Mouse (Mus musculus) testis, adult 2 months (tissue): ENCODE measurements at regions not wholly inside any gene's neighbourhood (a gene's known extent, or its start where the extent isn't known, plus 50 kb on each side); places are given as distances from the start of the nearest gene placed in this dataset.

ENCODE experiments used
- CTCF ChIP-seq: fragments of 200-500 bp; IDR thresholded peaks from 2 replicates; pipeline ENCODE4 v1.5.1; 2012; ENCODE audit warnings: low read depth, mild to moderate bottlenecking, inconsistent platforms, low read length, moderate library complexity; ENCODE audit not compliant: control insufficient read depth, insufficient read depth, insufficient replicate concordance
- POLR2A ChIP-seq: fragments of 200-500 bp; IDR thresholded peaks from 2 replicates; pipeline ENCODE4 v1.6.1; 2012; ENCODE audit warnings: low read depth, mild to moderate bottlenecking, inconsistent platforms, low read length, moderate library complexity; ENCODE audit not compliant: control insufficient read depth

DNA sequence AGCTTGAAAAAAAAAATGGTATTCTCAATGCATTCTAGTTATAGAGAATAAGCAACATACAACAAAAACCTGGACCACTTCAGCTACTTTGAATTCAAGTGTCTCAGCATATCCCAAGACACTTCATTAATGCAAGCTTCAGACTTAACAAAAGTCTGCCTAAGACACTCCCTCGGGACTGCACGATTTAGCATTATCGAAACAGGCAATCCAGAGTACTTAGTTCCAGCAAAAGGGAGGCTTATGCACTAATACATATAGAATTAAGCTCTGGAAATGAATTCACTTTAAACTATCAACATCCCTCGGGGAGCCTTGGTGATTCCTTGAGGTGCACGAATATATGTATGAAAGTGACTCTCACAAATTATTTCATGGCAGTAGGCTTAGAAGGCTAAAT is 97.9 kb upstream of the Pfn2 start:
- TF ChIP-seq POLR2A (no peak), CTCF (no peak)
